Mouse (Mus musculus) mesoderm, embryonic 11.5 days (tissue): ENCODE measurements around the gene Iqch.

ENCODE experiments used
- DNase-seq: peaks from one replicate; pipeline ENCODE4 v3.0.0-alpha.2; 2012; ENCODE audit warnings: low read depth, low spot score

Iqch gene

DNA sequence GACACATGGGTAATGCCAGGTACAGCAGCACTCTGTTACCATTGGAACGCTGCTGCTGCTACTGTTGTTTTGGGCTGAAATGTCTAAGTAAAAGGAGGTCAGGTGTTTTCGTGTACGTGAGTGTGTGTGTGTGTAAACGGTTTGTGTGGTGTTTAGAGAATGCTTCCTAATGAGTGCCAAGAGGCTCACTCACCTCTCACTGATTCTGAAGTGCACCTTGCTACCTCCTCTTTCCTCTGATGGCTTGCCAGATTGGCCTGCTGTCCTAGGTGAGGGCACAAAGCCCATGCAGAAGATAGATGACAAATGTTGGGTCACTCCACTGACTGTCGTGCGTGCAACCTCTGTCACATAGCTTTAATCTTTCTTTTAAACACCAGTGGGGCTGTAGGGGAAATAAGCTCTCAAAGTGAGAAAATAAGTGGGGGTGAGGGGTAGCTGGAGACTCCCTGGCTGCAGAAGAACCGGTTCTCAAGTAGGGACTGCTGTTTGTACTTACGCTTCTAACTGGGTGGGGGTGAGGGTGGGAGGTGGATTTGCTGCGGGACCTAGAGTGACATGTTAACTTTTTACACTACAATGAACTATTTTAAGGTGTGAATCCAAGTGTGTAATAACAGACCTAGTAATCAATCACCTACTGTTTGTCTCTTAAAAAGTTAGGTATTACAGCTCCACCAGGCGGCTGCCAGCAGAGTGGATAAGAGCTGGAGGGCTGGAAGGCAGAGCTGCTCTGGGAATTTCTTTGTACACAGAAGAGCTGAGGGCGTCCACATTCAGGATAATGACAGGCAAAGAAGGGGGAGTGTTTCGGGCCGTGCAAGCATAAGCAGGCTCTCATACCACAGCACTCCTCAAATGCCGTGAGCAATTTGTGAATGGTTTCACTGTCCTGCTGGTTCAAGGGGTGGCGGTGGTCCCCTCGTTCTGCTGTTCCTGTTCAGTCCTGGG, 10.5 kb upstream of the Iqch start:
- DNase-seq, result peak; percentile 53

GRCm38 (mm10) chr9:63611967-63612366, 9.7 kb upstream of the Iqch start:
- no peak for DNase-seq

DNA sequence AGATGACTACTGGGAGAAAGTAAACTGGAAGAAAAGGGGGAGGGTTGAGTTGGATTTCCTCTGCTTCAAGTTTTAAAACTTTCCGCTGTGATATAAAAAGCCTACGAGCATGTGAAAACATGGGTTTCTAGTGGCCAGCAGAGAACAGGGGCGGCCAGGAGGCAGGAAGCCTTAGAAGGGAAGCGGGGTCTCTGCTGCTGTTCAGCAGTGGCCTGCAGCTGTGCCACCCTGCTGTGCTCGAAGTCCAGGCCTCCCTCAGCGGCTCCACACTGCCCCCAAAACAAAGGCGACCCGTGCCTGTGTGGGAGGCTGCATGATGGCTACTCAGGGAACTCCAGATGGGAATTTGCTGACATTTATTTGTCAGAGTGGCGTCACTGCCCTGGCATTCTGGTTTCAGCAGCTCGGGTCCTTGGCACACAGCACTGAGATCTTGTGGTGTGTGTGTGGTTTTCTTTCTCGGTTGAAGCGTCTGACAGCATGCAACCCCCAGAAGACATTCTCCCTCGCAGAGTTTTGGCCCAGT, 8.6 kb upstream of the Iqch start:
- DNase-seq, result peak; percentile 57

- DNase-seq, result no peak
Measured at GRCm38 (mm10) chr9:63610231-63610630, 7.9 kb upstream of the Iqch start.

- DNase-seq, result no peak
Measured at GRCm38 (mm10) chr9:63609776-63610175, 7.5 kb upstream of the Iqch start.

DNA sequence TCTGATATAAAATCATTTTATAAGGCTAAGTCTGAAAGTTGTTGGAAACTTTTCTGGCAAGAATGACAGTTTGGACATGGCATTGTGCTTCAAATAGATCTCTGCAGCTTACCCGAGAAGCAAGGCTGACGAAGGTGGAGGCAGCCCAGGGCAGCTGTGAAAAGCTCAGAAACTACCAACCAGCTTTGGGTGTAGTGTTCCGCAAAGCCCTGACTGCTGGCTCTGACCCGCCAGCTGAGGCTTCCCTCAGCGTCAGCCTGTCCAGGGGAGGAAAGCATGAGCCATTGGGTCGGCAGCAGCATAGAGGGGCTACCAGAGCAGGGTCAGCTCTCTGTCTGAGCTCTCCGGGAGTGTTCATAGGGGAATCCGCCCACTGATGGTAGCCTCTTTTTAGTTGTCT, 7.0 kb upstream of the Iqch start:
- DNase-seq, result no peak

DNA sequence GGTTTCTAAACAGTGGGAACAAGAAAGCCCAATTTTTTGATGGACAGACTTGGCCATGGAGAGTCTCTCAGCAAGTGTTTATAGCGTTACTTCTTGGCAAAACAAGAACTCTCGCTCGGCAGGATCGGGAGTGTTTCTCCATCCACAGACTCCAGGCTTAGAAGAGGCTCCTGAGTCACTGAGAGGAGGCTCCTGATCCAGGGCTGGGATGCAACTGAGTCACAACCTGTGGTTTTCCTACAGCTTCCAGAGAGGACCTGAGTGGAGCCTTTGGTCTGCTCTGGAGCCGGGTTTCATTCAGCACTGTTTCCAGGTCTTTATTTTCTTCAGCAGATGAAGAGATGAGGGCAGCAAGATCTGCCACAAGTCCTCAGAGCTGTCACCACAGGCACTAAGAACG, 5.7 kb upstream of the Iqch start:
- no peak for DNase-seq

- no peak for DNase-seq
Measured at GRCm38 (mm10) chr9:63606594-63606993, 4.3 kb upstream of the Iqch start.

GRCm38 (mm10) chr9:63603849-63604248, 1.6 kb upstream of the Iqch start:
- DNase-seq, result no peak

- DNase-seq, result no peak
Measured at GRCm38 (mm10) chr9:63596660-63597059, 5.6 kb downstream of the Iqch start.

- DNase-seq, result no peak
Measured at GRCm38 (mm10) chr9:63595652-63596051, 6.6 kb downstream of the Iqch start.

DNA sequence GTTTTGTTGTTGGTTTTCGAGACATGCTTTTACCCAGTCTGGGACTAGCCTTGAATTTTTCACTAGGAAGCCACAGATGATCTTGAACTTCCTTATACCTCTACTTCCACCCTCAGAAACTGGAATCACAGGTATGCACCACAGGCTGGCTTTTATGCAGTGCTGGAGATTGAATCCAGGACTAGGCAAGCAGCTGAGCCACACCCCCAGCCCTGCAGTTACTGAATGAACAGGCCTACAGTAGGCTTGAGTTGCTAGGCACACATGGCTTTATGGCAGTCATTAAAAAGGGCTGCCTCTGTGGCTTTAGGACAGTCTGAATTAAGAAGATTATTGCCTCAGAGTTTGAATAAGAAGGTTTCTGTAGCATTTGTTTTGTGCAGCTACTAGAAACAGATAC, 7.3 kb downstream of the Iqch start:
- DNase-seq, result no peak

DNA sequence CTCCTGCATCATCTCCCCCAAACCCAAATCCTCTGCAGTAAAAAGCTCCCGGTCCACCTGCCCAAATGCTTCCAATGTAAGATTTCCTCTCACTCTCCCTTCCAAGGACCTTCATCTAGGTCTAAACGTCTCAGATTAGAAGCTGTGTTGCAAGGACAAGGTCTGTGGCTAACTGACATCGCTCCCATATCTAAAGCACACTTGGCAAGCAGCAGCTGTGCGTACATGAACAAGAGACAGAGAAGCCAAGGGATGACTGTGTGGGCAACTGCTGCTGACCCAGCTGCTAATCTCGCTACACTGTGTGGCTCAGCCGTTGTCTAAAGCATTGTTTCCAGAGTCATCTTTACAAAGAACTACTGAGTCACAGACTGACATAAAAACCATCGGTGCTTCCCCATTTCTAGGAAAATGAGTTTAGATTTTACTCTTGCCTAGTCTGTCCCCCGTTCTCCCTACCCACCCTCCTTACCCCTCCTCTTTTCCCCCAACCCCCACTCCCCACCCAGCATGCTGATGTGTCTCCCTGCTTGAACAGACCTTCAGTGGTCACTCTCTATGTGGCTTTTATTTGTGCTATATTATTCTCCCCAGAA, 10.5 kb downstream of the Iqch start:
- no peak for DNase-seq

GRCm38 (mm10) chr9:63590592-63590991, 11.7 kb downstream of the Iqch start:
- no peak for DNase-seq

GRCm38 (mm10) chr9:63589209-63589608, 13.1 kb downstream of the Iqch start:
- no peak for DNase-seq

DNA sequence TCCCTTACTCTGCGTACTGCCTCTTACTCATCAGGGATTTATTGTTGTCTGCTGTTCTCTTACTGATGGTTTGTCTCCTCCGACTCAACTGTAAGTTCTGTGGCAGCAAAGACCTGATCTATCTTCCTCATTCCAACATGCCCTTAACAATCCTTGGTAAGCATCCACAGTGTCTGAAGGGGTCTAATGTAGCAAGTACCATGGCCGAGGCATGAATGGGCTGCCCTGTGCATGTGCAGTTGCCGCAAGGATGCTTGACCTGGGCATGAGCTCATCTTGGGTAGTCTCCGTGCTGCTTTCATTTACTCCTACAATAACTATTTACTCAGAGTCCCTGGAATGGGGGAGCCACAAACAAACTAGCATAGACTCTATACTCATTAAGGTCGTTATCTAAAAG, 17.0 kb downstream of the Iqch start:
- no peak for DNase-seq

DNA sequence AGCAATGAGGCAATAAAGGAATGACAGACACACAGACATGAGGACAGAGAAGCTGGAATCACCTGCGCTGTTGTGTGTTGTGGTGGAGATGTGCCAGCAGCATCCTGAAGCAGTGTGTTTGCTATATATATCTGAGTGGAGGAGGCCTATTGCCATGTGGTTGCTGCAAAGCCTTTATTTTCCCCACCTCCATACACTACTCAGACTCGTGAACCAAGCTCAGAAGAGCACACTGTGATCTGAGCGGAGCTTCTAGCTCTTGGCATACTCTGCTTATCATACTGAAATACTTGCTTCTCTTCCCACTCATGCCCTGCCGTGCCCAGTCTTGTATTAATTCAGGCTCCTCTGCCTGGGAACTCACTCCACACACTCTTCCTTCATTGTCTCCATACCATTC, 20.5 kb downstream of the Iqch start:
- DNase-seq, result no peak

GRCm38 (mm10) chr9:63580046-63580445, 22.2 kb downstream of the Iqch start:
- no peak for DNase-seq

DNA sequence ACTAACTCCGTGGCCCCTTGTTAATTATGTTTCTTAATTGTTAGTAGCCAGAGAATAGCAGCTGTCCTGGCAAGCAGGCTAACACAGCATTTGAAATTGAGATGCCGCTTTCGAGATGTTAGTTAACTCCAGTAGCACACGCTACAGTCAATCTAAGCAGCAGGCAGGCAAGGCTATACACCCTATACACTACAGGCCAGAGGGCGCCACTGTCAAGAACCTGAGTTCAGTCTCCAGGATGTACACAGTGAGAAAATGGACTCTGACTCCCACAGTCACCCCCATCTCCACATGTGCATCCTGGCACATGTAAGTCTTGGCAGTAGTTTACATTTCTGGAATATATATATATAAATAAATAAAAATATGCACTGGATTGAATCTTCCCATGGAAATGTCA, 22.6 kb downstream of the Iqch start:
- DNase-seq, result no peak

- no peak for DNase-seq
Measured at GRCm38 (mm10) chr9:63577469-63577868, 24.8 kb downstream of the Iqch start.

- no peak for DNase-seq
Measured at GRCm38 (mm10) chr9:63572874-63573273, 29.4 kb downstream of the Iqch start.

DNA sequence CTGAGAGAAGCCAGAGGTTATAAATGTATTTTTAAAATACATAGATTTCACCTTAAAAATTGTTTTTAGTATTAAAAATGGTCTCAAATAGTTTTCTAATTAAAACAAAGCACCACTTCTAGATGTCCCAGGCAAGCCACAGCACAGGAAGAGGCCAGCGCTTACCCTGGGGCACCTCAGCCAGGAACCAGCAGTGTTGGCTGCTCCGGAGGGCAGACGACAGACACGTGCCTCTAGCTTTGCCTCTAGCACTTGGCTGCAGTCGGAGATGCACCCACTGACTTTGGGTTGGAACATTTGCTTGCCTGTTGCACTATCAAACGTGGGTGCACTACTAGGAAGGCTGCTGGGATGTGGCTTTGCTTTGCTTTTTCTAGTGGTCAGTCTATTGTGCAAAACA, 30.4 kb downstream of the Iqch start:
- no peak for DNase-seq

GRCm38 (mm10) chr9:63568808-63569207, 33.5 kb downstream of the Iqch start:
- peak; percentile 36 for DNase-seq
